Mouse (Mus musculus) midbrain, embryonic 12.5 days (tissue): Measurements from ENCODE around the gene Dclk3. TPM values are rescaled to one million over a fixed set of nuclear protein-coding genes. Genes with fewer than 3 reads are reported as not detected.

Experiments
- ATAC-seq: fragments of 200-750 bp; cut with Nextera tagmentation; 2 replicates; pipeline ENCODE4 v1.8.0; 2017; ENCODE audit warnings: low read depth, moderate TSS enrichment, moderate library complexity; ENCODE audit not compliant: low FRiP score
- H3K27ac ChIP-seq: fragments of 300-500 bp; sonication (generic); replicated peaks from 2 replicates; pipeline ENCODE4 v1.5.1; 2016; ENCODE audit warnings: mild to moderate bottlenecking
- H3K27me3 ChIP-seq: fragments of 300-500 bp; sonication (generic); 2 replicates; pipeline ENCODE4 v1.6.1; 2016; ENCODE audit warnings: mild to moderate bottlenecking
- H3K36me3 ChIP-seq: fragments of 300-500 bp; sonication (generic); 2 replicates; pipeline ENCODE4 v1.6.1; 2016
- H3K4me1 ChIP-seq: fragments of 300-500 bp; sonication (generic); 2 replicates; pipeline ENCODE4 v1.6.1; 2016
- H3K4me2 ChIP-seq: fragments of 300-500 bp; sonication (generic); replicated peaks from 2 replicates; pipeline ENCODE4 v1.6.1; 2016; ENCODE audit warnings: mild to moderate bottlenecking, moderate library complexity
- H3K4me3 ChIP-seq: fragments of 300-500 bp; sonication (generic); 2 replicates; pipeline ENCODE4 v1.5.1; 2016; ENCODE audit warnings: mild to moderate bottlenecking
- H3K9ac ChIP-seq: fragments of 300-500 bp; sonication (generic); replicated peaks from 2 replicates; pipeline ENCODE4 v1.6.1; 2016; ENCODE audit warnings: mild to moderate bottlenecking, moderate library complexity
- H3K9me3 ChIP-seq: fragments of 300-500 bp; sonication (generic); 2 replicates; pipeline ENCODE4 v1.6.1; 2016; ENCODE audit warnings: mild to moderate bottlenecking
- WGBS: fragments of 180-500 bp; shearing (Covaris S2); methylation state at CpG from one replicate; pipeline ENCODE4 v1.1.7; 2016; 5-methylcytosine and 5-hydroxymethylcytosine counted together
- polyA plus RNA-seq: library from polyadenylated mRNA; unstranded; fragments of >200 nt; fragmentation: Nextera tagmentation; extraction: Ambion mirVana; gene quantifications from 2 replicates; pipeline ENCODE4 v1.2.1, GENCODE M21; 2016

The Dclk3 gene
- polyA plus RNA-seq, 1 experiment from 2014 or later = 1.0 TPM

DNA sequence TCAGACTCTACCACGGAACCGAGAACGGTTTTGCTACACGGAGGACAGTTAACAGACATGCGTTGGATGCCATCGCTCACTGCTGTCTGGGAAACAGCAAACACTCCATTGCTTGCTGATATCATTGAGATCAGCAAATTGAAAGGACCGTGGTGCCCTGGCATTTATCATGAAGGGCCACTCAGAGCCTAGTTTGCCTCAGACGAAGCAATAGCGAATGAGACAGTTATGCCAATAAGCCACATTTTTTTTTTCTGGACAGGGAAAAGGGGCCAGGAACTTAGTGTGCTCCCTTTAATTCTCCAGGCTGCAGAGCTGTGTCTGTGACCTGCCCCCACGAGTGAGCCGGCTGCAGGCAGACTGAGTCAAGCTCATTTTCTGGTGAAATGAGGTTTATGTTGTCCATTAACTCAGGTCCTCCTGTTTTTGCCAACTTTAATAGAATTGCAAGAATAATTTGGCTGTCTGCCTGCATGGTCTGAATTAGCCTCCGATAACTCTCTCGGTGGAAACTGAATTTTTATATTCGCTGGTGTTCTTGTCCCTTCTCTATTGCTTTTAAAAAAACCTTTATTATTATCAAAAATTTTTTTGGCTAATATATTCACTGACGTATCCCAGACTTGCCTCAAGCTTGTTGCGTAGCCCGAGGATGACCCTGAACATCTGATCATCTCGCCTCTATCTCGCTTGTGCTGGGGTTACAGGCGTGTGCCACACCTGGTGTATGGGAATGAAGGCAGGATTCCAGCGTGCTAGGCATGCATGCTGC is 35.0 kb downstream of the Dclk3 start:
- no peaks in the 10 kb centered on the region for H3K9me3 ChIP-seq
- H3K36me3 ChIP-seq = no peaks in the 10 kb centered on the region
- H3K4me1 ChIP-seq = peaks cover 23% of the 10 kb centered on the region
- no peak overlapping the region for H3K4me3 ChIP-seq
- WGBS = 72% methylated on average over 21 of the region's 21 CpGs
- H3K27me3 ChIP-seq = no peaks in the 10 kb centered on the region
- no peak for ATAC-seq
- no peak overlapping the region for H3K9ac ChIP-seq
- no peak overlapping the region for H3K27ac ChIP-seq
- H3K4me2 ChIP-seq = no peak overlapping the region

GRCm38 (mm10) chr9:111474458-111474745 is 35.5 kb downstream of the Dclk3 start:
- Histone ChIP-seq H3K9ac (no peak overlapping the region), H3K9me3 (no peaks in the 10 kb centered on the region), H3K27me3 (no peaks in the 10 kb centered on the region), H3K4me1 (peaks cover 23% of the 10 kb centered on the region), H3K4me3 (no peak overlapping the region), H3K36me3 (no peaks in the 10 kb centered on the region), H3K4me2 (no peak overlapping the region), H3K27ac (no peak overlapping the region)
- no peak for ATAC-seq
- 54% methylated on average over 3 of the region's 3 CpGs for WGBS

DNA sequence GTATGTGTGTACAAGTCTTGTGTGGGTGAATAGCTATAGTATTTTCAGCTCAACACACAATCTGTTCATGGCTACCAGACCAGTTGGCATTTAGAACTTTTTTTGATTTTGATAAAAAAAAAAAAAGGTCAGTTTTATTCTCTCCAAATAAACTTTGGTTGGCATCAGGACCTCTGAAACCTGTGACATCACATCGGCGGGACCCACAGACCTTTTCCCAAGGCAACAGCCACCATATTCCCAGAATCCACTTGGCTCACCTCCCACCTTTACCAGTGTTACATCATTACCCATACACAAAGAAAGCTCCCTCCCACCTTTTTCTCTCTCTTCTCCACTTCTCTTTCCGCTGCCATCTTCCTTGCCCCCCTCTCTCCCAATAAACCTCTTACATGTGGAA is 36.4 kb downstream of the Dclk3 start:
- no peak overlapping the region for H3K4me2 ChIP-seq
- no peaks in the 10 kb centered on the region for H3K36me3 ChIP-seq
- no peaks in the 10 kb centered on the region for H3K9me3 ChIP-seq
- no peak overlapping the region for H3K4me3 ChIP-seq
- H3K9ac ChIP-seq = no peak overlapping the region
- no peaks in the 10 kb centered on the region; the same call in 1 of the 2 replicates for H3K27me3 ChIP-seq
- 98% methylated on average over 3 of the region's 3 CpGs for WGBS
- H3K4me1 ChIP-seq = peaks cover 23% of the 10 kb centered on the region
- H3K27ac ChIP-seq = no peak overlapping the region
- no peak for ATAC-seq

GRCm38 (mm10) chr9:111475973-111476372 is 37.1 kb downstream of the Dclk3 start:
- H3K9ac ChIP-seq = no peak overlapping the region
- H3K9me3 ChIP-seq = no peaks in the 10 kb centered on the region
- WGBS = 72% methylated on average over 4 of the region's 4 CpGs
- no peak overlapping the region for H3K4me2 ChIP-seq
- H3K36me3 ChIP-seq = no peaks in the 10 kb centered on the region
- H3K27me3 ChIP-seq = no peaks in the 10 kb centered on the region; the same call in 1 of the 2 replicates
- peaks cover 23% of the 10 kb centered on the region for H3K4me1 ChIP-seq
- H3K27ac ChIP-seq = no peak overlapping the region
- H3K4me3 ChIP-seq = no peak overlapping the region
- no peak for ATAC-seq

GRCm38 (mm10) chr9:111476479-111477016 is 37.7 kb downstream of the Dclk3 start:
- no peak overlapping the region for H3K27ac ChIP-seq
- H3K9me3 ChIP-seq = no peaks in the 10 kb centered on the region
- no peaks in the 10 kb centered on the region for H3K36me3 ChIP-seq
- H3K4me2 ChIP-seq = no peak overlapping the region
- H3K27me3 ChIP-seq = no peaks in the 10 kb centered on the region; the same call in 1 of the 2 replicates
- no peak overlapping the region for H3K9ac ChIP-seq
- H3K4me3 ChIP-seq = no peak overlapping the region
- no peak for ATAC-seq
- WGBS = 82% methylated on average over 6 of the region's 6 CpGs
- H3K4me1 ChIP-seq = peaks cover 23% of the 10 kb centered on the region

GRCm38 (mm10) chr9:111478853-111479490 is 40.1 kb downstream of the Dclk3 start:
- no peaks in the 10 kb centered on the region; the same call in 1 of the 2 replicates for H3K27me3 ChIP-seq
- H3K36me3 ChIP-seq = no peaks in the 10 kb centered on the region
- H3K4me3 ChIP-seq = no peak overlapping the region
- no peak overlapping the region for H3K4me2 ChIP-seq
- no peak for ATAC-seq
- no peak overlapping the region for H3K9ac ChIP-seq
- peaks cover 19% of the 10 kb centered on the region for H3K4me1 ChIP-seq
- no peaks in the 10 kb centered on the region for H3K9me3 ChIP-seq
- no peak overlapping the region for H3K27ac ChIP-seq
- WGBS = 71% methylated on average over 7 of the region's 7 CpGs

DNA sequence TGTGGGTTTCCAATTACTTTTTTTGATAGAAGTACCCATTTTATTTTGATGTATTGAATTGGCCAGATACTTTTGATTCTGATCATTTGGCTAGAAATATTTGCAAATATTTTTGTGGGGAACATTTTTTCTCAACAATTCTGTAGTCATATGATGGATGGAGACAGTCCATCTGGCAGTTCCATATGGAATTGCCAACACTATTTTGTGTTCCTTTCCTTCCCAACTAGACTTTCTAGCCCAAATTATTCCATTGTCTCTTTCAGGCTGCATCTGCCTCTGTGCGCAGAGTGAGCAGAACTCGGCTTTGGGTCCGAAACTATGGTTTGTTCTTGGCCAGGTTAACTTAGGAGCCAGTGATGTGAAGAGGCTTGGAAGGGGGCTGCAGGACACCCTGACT is 42.1 kb downstream of the Dclk3 start:
- H3K27me3 ChIP-seq = no peaks in the 10 kb centered on the region; the same call in 1 of the 2 replicates
- H3K4me2 ChIP-seq = no peak overlapping the region
- 89% methylated on average over 3 of the region's 3 CpGs for WGBS
- H3K9ac ChIP-seq = no peak overlapping the region
- no peak overlapping the region for H3K4me3 ChIP-seq
- H3K9me3 ChIP-seq = no peaks in the 10 kb centered on the region
- H3K27ac ChIP-seq = no peak overlapping the region
- no peaks in the 10 kb centered on the region for H3K36me3 ChIP-seq
- H3K4me1 ChIP-seq = peaks cover 6% of the 10 kb centered on the region; the same call in 1 of the 2 replicates
- no peak for ATAC-seq

- no peak overlapping the region for H3K9ac ChIP-seq
- peaks cover 4% of the 10 kb centered on the region; the same call in 1 of the 2 replicates for H3K27me3 ChIP-seq
- H3K4me1 ChIP-seq = peaks cover 12% of the 10 kb centered on the region
- 26% methylated on average over 10 of the region's 10 CpGs for WGBS
- no peak overlapping the region for H3K4me3 ChIP-seq
- H3K4me2 ChIP-seq = 0 out of 2 replicates have a peak overlapping the region, but pooled peaks have one; percentile 7
- no peaks in the 10 kb centered on the region for H3K36me3 ChIP-seq
- no peak overlapping the region for H3K27ac ChIP-seq
- ATAC-seq = peak; percentile 57
- H3K9me3 ChIP-seq = no peaks in the 10 kb centered on the region
Observed at GRCm38 (mm10) chr9:111486645-111487477, 48.0 kb downstream of the Dclk3 start.

DNA sequence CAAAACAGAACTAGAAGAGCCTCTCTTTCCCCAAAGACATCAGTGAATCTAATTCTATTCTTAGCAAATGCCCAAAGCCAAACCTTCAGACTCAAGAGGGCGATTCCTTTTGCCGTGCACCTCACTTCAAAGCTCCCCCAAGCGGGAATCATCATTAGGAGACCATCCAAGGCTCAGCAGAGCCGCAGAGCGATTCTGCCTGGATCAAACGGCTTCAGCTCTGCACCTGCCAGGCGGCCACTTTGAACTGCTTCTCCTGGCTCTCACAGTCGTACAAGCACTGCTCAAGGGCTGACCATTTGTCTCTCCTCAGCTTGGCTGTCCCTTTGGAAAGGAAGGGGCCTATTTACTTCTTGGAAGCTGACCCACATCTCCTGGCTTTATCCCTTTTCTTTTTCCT is 51.7 kb downstream of the Dclk3 start:
- WGBS = 50% methylated on average over 8 of the region's 8 CpGs
- no peak overlapping the region for H3K9ac ChIP-seq
- H3K4me3 ChIP-seq = no peak overlapping the region
- H3K4me2 ChIP-seq = no peak overlapping the region
- no peak overlapping the region for H3K27ac ChIP-seq
- no peaks in the 10 kb centered on the region for H3K9me3 ChIP-seq
- H3K27me3 ChIP-seq = peaks cover 4% of the 10 kb centered on the region; the same call in 1 of the 2 replicates
- H3K4me1 ChIP-seq = peaks cover 12% of the 10 kb centered on the region
- no peak for ATAC-seq
- H3K36me3 ChIP-seq = no peaks in the 10 kb centered on the region

DNA sequence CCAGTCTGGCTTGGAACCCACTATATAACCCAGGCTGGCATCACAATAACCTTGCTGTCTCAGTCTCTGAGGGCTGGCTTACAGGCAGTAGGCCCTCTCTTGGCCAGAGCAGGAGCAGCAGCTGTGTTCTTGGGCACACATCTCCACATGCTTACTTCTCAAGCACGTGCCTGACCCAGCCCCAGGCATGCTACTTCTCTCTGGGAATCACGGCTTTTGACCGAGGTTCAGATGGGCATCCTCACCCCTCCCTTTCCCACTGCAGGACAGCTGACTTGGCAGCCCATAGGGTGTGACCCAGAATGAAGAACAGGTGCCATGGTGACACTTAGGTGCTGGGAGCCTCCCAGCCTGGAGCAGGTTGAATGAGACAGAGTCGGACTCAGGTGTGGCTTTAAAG is 52.4 kb downstream of the Dclk3 start:
- no peaks in the 10 kb centered on the region for H3K36me3 ChIP-seq
- no peak for ATAC-seq
- WGBS = 67% methylated on average over 4 of the region's 4 CpGs

GRCm38 (mm10) chr9:111493490-111493889 is 54.6 kb downstream of the Dclk3 start:
- WGBS = 70% methylated on average over 5 of the region's 5 CpGs
- Histone ChIP-seq H3K27ac (no peak overlapping the region), H3K9me3 (no peaks in the 10 kb centered on the region), H3K4me1 (no peaks in the 10 kb centered on the region), H3K27me3 (peaks cover 4% of the 10 kb centered on the region; the same call in 1 of the 2 replicates), H3K4me2 (no peak overlapping the region), H3K4me3 (no peak overlapping the region), H3K36me3 (no peaks in the 10 kb centered on the region), H3K9ac (no peak overlapping the region)
- ATAC-seq = no peak

More for the DNA sequence above, 52.4 kb downstream of the Dclk3 start:
- H3K9ac ChIP-seq = no peak overlapping the region
- no peak overlapping the region for H3K27ac ChIP-seq
- no peak overlapping the region for H3K4me3 ChIP-seq
- H3K4me2 ChIP-seq = no peak overlapping the region
- H3K27me3 ChIP-seq = peaks cover 4% of the 10 kb centered on the region; the same call in 1 of the 2 replicates
- H3K4me1 ChIP-seq = peaks cover 12% of the 10 kb centered on the region
- H3K9me3 ChIP-seq = no peaks in the 10 kb centered on the region
